In genomic region chr6:146303336-146303735, GRCm38 (mm10) we compare ENCODE assay signal across 19 mouse cellular contexts.
DNase-seq lines count a peak whose midpoint lies in the region; ATAC-seq and TF ChIP-seq lines count a peak whose summit lies in the region.
"Had no signal": no experiment of that assay in that cellular context is flagged by ENCODE, and none has a peak within 500 bp of the region (broad histone marks: within the 10 kb centered on the region; RNA-seq: fewer than 3 reads in every experiment).

No protein-coding gene starts in this region.

- TF ChIP-seq POLR2A in brain, embryonic 14.5 days (IDR thresholded peaks at IDR 0.05; ENCODE audit: borderline replicate concordance, extremely low read depth, insufficient read depth, insufficient read length, poor library complexity, severe bottlenecking): no peak

- H3K9me3 ChIP-seq in kidney, embryonic 15.5 days (replicated peaks): no peaks in the 10 kb centered on the region
- H3K9me3 ChIP-seq in midbrain, embryonic 16.5 days (replicated peaks; ENCODE audit: control insufficient read depth, low read length, poor library complexity, severe bottlenecking): no peaks in the 10 kb centered on the region
- H3K9me3 ChIP-seq in midbrain, embryonic 10.5 days (replicated peaks): no peaks in the 10 kb centered on the region
- H3K9me3 ChIP-seq: embryonic facial prominence, embryonic 13.5 days; forebrain, embryonic 12.5 days; hindbrain, embryonic 10.5 days had no signal

- no peaks in the 10 kb centered on the region for H3K36me3 ChIP-seq in kidney, embryonic 15.5 days
- no peaks in the 10 kb centered on the region for H3K36me3 ChIP-seq in midbrain, embryonic 16.5 days (ENCODE audit: control insufficient read depth, insufficient read depth, low read length)
- no peaks in the 10 kb centered on the region for H3K36me3 ChIP-seq in midbrain, embryonic 10.5 days
- H3K36me3 ChIP-seq: embryonic facial prominence, embryonic 13.5 days; forebrain, embryonic 12.5 days; hindbrain, embryonic 10.5 days had no signal

- TF ChIP-seq CTCF in brain, embryonic 14.5 days (IDR thresholded peaks at IDR 0.05; ENCODE audit: borderline replicate concordance, extremely low read depth, insufficient read depth, insufficient read length): no peak

- ATAC-seq in kidney, embryonic 15.5 days (replicated peaks; ENCODE audit: low FRiP score): 0 out of 2 replicates have a peak, but pooled peaks have one; percentile 5
- ATAC-seq in midbrain, embryonic 16.5 days: 0 out of 2 replicates have a peak, but pooled peaks have one; percentile 21
- ATAC-seq: activated CD4-positive, CD25-positive, alpha-beta regulatory T cell, adult 4 months; Patski had no signal

- WGBS in kidney, embryonic 15.5 days: 74% methylated on average over 2 of the region's 2 CpGs
- WGBS in midbrain, embryonic 16.5 days: 65% methylated on average over 2 of the region's 2 CpGs
- WGBS in midbrain, embryonic 10.5 days: 90% methylated on average over 2 of the region's 2 CpGs

- no peak overlapping the region for H3K4me3 ChIP-seq in kidney, embryonic 15.5 days (replicated peaks)
- H3K4me3 ChIP-seq in midbrain, embryonic 16.5 days (ENCODE audit: low read depth, low read length): no peak overlapping the region
- no peak overlapping the region for H3K4me3 ChIP-seq in midbrain, embryonic 10.5 days
- H3K4me3 ChIP-seq: embryonic facial prominence, embryonic 13.5 days; forebrain, embryonic 12.5 days; gastrocnemius, adult 2 months; heart, embryonic 12.5 days; hindbrain, embryonic 10.5 days had no signal

- H3K4me2 ChIP-seq in kidney, embryonic 15.5 days: no peak overlapping the region
- no peak overlapping the region for H3K4me2 ChIP-seq in midbrain, embryonic 16.5 days (ENCODE audit: low read length)
- H3K4me2 ChIP-seq: embryonic facial prominence, embryonic 13.5 days; forebrain, embryonic 12.5 days; heart, embryonic 12.5 days had no signal

- H3K27me3 ChIP-seq in kidney, embryonic 15.5 days: no peaks in the 10 kb centered on the region
- no peaks in the 10 kb centered on the region for H3K27me3 ChIP-seq in midbrain, embryonic 16.5 days (ENCODE audit: control insufficient read depth, insufficient read depth, low read depth, low read length)
- no peaks in the 10 kb centered on the region for H3K27me3 ChIP-seq in midbrain, embryonic 10.5 days (ENCODE audit: low read depth, poor library complexity, severe bottlenecking)
- H3K27me3 ChIP-seq: embryonic facial prominence, embryonic 13.5 days; forebrain, embryonic 12.5 days; heart, embryonic 12.5 days; Patski had no signal

- H3K9ac ChIP-seq in kidney, embryonic 15.5 days: no peak overlapping the region
- no peak overlapping the region for H3K9ac ChIP-seq in midbrain, embryonic 16.5 days (ENCODE audit: low read depth, low read length)
- H3K9ac ChIP-seq: embryonic facial prominence, embryonic 13.5 days; forebrain, embryonic 12.5 days; heart, embryonic 12.5 days had no signal

- peak; percentile 64 to 65 for DNase-seq in cerebellum, postnatal 14 days
- DNase-seq in cerebellum, adult 8-10 months: no peak
- no peak for DNase-seq in kidney, postnatal 25 days
- no peak for DNase-seq in midbrain, embryonic 10.5 days (ENCODE audit: low spot score)
- peak; percentile 36 for DNase-seq in brain, embryonic 14.5 days (ENCODE audit: low read depth)
- no peak for DNase-seq in thymus, postnatal 4 days
- DNase-seq: adrenal gland, postnatal 14 days; cerebellum, adult 2 months; cerebellum, postnatal 36 days; gastrocnemius, adult 2 months; gastrocnemius, postnatal 25 days had no signal

- H3K27ac ChIP-seq in kidney, embryonic 15.5 days: no peak overlapping the region
- H3K27ac ChIP-seq in midbrain, embryonic 16.5 days (ENCODE audit: low read length): no peak overlapping the region
- no peak overlapping the region for H3K27ac ChIP-seq in midbrain, embryonic 10.5 days (replicated peaks)
- H3K27ac ChIP-seq: embryonic facial prominence, embryonic 13.5 days; forebrain, embryonic 12.5 days; gastrocnemius, adult 2 months; hindbrain, embryonic 10.5 days had no signal

- peaks cover 17% of the 10 kb centered on the region for H3K4me1 ChIP-seq in kidney, embryonic 15.5 days
- no peaks in the 10 kb centered on the region; the same call in 1 of the 2 replicates for H3K4me1 ChIP-seq in midbrain, embryonic 16.5 days (ENCODE audit: control insufficient read depth, insufficient read depth, low read length)
- 0 out of 2 replicates have a peak, but pooled peaks cover 9% of the 10 kb centered on the region for H3K4me1 ChIP-seq in midbrain, embryonic 10.5 days
- H3K4me1 ChIP-seq: forebrain, embryonic 12.5 days had no signal

Comparison
In these comparisons a context has a peak if more than half of its experiments do, and no peak if none do; other contexts are left out.
1. DNase-seq: peak in cerebellum, postnatal 14 days (2 of 2) and brain, embryonic 14.5 days (single experiment); none in cerebellum, adult 8-10 months (single experiment), kidney, postnatal 25 days (0 of 2), midbrain, embryonic 10.5 days (single experiment) and thymus, postnatal 4 days (single experiment).